Mouse (Mus musculus): ENCODE measurements at regions not wholly inside any gene's neighbourhood (a gene's known extent, or its start where the extent isn't known, plus 50 kb on each side); places are given as distances from the start of the nearest gene placed in this dataset.
A peak's percentile ranks its signal among the peaks of the same experiment; 100 is the strongest.

- no peak for TF ChIP-seq POLR2A (IDR thresholded peaks at IDR 0.05; ENCODE audit: borderline replicate concordance, extremely low read depth, insufficient read depth, insufficient read length, poor library complexity, severe bottlenecking)
- no peak for TF ChIP-seq CTCF (IDR thresholded peaks at IDR 0.05; ENCODE audit: borderline replicate concordance, extremely low read depth, insufficient read depth, insufficient read length)
- peak; percentile 48 for DNase-seq (ENCODE audit: low read depth)
Measured at GRCm38 (mm10) chr5:4560370-4561138, 197.3 kb downstream of the Fzd1 start.

GRCm38 (mm10) chr5:4554972-4555371 lies 202.9 kb downstream of the Fzd1 start:
- TF ChIP-seq POLR2A (IDR thresholded peaks at IDR 0.05; ENCODE audit: borderline replicate concordance, extremely low read depth, insufficient read depth, insufficient read length, poor library complexity, severe bottlenecking) (no peak), CTCF (IDR thresholded peaks at IDR 0.05; ENCODE audit: borderline replicate concordance, extremely low read depth, insufficient read depth, insufficient read length) (no peak)

GRCm38 (mm10) chr5:4538572-4538971 lies 219.3 kb downstream of the Fzd1 start:
- TF ChIP-seq CTCF (IDR thresholded peaks at IDR 0.05; ENCODE audit: borderline replicate concordance, extremely low read depth, insufficient read depth, insufficient read length) (no peak), POLR2A (IDR thresholded peaks at IDR 0.05; ENCODE audit: borderline replicate concordance, extremely low read depth, insufficient read depth, insufficient read length, poor library complexity, severe bottlenecking) (no peak)
- DNase-seq (ENCODE audit: low read depth): peak; percentile 79

More at GRCm38 (mm10) chr5:4554972-4555371, 202.9 kb downstream of the Fzd1 start:
- no peak for DNase-seq (ENCODE audit: low read depth)

GRCm38 (mm10) chr5:4536790-4537189 lies 221.0 kb downstream of the Fzd1 start:
- TF ChIP-seq CTCF (IDR thresholded peaks at IDR 0.05; ENCODE audit: borderline replicate concordance, extremely low read depth, insufficient read depth, insufficient read length): no peak
- TF ChIP-seq POLR2A (IDR thresholded peaks at IDR 0.05; ENCODE audit: borderline replicate concordance, extremely low read depth, insufficient read depth, insufficient read length, poor library complexity, severe bottlenecking): no peak
- DNase-seq (ENCODE audit: low read depth): no peak

GRCm38 (mm10) chr5:4535951-4536350 lies 221.9 kb downstream of the Fzd1 start:
- TF ChIP-seq POLR2A (IDR thresholded peaks at IDR 0.05; ENCODE audit: borderline replicate concordance, extremely low read depth, insufficient read depth, insufficient read length, poor library complexity, severe bottlenecking): no peak
- no peak for TF ChIP-seq CTCF (IDR thresholded peaks at IDR 0.05; ENCODE audit: borderline replicate concordance, extremely low read depth, insufficient read depth, insufficient read length)
- no peak for DNase-seq (ENCODE audit: low read depth)

- no peak for DNase-seq (ENCODE audit: low read depth)
- TF ChIP-seq POLR2A (IDR thresholded peaks at IDR 0.05; ENCODE audit: borderline replicate concordance, extremely low read depth, insufficient read depth, insufficient read length, poor library complexity, severe bottlenecking): no peak
- no peak for TF ChIP-seq CTCF (IDR thresholded peaks at IDR 0.05; ENCODE audit: borderline replicate concordance, extremely low read depth, insufficient read depth, insufficient read length)
Measured at GRCm38 (mm10) chr5:4534512-4534911, 223.3 kb downstream of the Fzd1 start.

GRCm38 (mm10) chr5:4530236-4531067 lies 227.4 kb downstream of the Fzd1 start:
- TF ChIP-seq CTCF (IDR thresholded peaks at IDR 0.05; ENCODE audit: borderline replicate concordance, extremely low read depth, insufficient read depth, insufficient read length): no peak
- no peak for TF ChIP-seq POLR2A (IDR thresholded peaks at IDR 0.05; ENCODE audit: borderline replicate concordance, extremely low read depth, insufficient read depth, insufficient read length, poor library complexity, severe bottlenecking)

GRCm38 (mm10) chr5:4526042-4526815 lies 231.6 kb downstream of the Fzd1 start:
- DNase-seq (ENCODE audit: low read depth): peak; percentile 82
- TF ChIP-seq CTCF (IDR thresholded peaks at IDR 0.05; ENCODE audit: borderline replicate concordance, extremely low read depth, insufficient read depth, insufficient read length): no peak
- no peak for TF ChIP-seq POLR2A (IDR thresholded peaks at IDR 0.05; ENCODE audit: borderline replicate concordance, extremely low read depth, insufficient read depth, insufficient read length, poor library complexity, severe bottlenecking)

More at GRCm38 (mm10) chr5:4530236-4531067, 227.4 kb downstream of the Fzd1 start:
- peak; percentile 67 for DNase-seq (ENCODE audit: low read depth)

- no peak for DNase-seq (ENCODE audit: low read depth)
- no peak for TF ChIP-seq POLR2A (IDR thresholded peaks at IDR 0.05; ENCODE audit: borderline replicate concordance, extremely low read depth, insufficient read depth, insufficient read length, poor library complexity, severe bottlenecking)
- TF ChIP-seq CTCF (IDR thresholded peaks at IDR 0.05; ENCODE audit: borderline replicate concordance, extremely low read depth, insufficient read depth, insufficient read length): no peak
Measured at GRCm38 (mm10) chr5:4500599-4500998, 257.2 kb downstream of the Fzd1 start.

GRCm38 (mm10) chr5:4499036-4499435 lies 258.8 kb downstream of the Fzd1 start:
- peak; percentile 42 for DNase-seq (ENCODE audit: low read depth)
- no peak for TF ChIP-seq POLR2A (IDR thresholded peaks at IDR 0.05; ENCODE audit: borderline replicate concordance, extremely low read depth, insufficient read depth, insufficient read length, poor library complexity, severe bottlenecking)
- TF ChIP-seq CTCF (IDR thresholded peaks at IDR 0.05; ENCODE audit: borderline replicate concordance, extremely low read depth, insufficient read depth, insufficient read length): no peak

GRCm38 (mm10) chr5:4498425-4498824 lies 259.4 kb downstream of the Fzd1 start:
- peak; percentile 31 for DNase-seq (ENCODE audit: low read depth)
- TF ChIP-seq CTCF (IDR thresholded peaks at IDR 0.05; ENCODE audit: borderline replicate concordance, extremely low read depth, insufficient read depth, insufficient read length) (no peak), POLR2A (IDR thresholded peaks at IDR 0.05; ENCODE audit: borderline replicate concordance, extremely low read depth, insufficient read depth, insufficient read length, poor library complexity, severe bottlenecking) (no peak)
